Mouse (Mus musculus) urinary bladder, postnatal 10 days (tissue): ENCODE data around the gene Paqr5.
A peak's percentile ranks its signal among the peaks of the same experiment; 100 is the strongest.

Source experiments
- DNase-seq: peaks from one replicate; pipeline ENCODE4 v3.0.0; 2022; ENCODE audit warnings: low spot score

Gene Paqr5

GRCm38 (mm10) chr9:61959921-61960569 is 66.6 kb downstream of the Paqr5 start:
- no peak for DNase-seq

- no peak for DNase-seq
These were observed 71.9 kb downstream of the Paqr5 start for GRCm38 (mm10) chr9:61954707-61955106.

- no peak for DNase-seq
These were observed 74.4 kb downstream of the Paqr5 start for GRCm38 (mm10) chr9:61952241-61952640.

- DNase-seq, result no peak
These were observed 79.0 kb downstream of the Paqr5 start for GRCm38 (mm10) chr9:61947402-61948346.

- DNase-seq, result peak; percentile 92
These were observed 79.8 kb downstream of the Paqr5 start, which contains the start of gene Kif23 for GRCm38 (mm10) chr9:61946623-61947401. Gene Kif23 (minus strand): TSS chr9:61946774.

GRCm38 (mm10) chr9:61945973-61946611 is 80.6 kb downstream of the Paqr5 start:
- no peak for DNase-seq

- no peak for DNase-seq
These were observed 85.6 kb downstream of the Paqr5 start for GRCm38 (mm10) chr9:61941054-61941453.

GRCm38 (mm10) chr9:61933333-61933732 is 93.3 kb downstream of the Paqr5 start:
- DNase-seq, result no peak

- DNase-seq, result no peak
These were observed 94.6 kb downstream of the Paqr5 start for GRCm38 (mm10) chr9:61932009-61932408.

- DNase-seq, result no peak
These were observed 101.5 kb downstream of the Paqr5 start for GRCm38 (mm10) chr9:61925086-61925660.

GRCm38 (mm10) chr9:61920331-61920730 is 106.3 kb downstream of the Paqr5 start:
- DNase-seq, result no peak

GRCm38 (mm10) chr9:61919464-61919863 is 107.2 kb downstream of the Paqr5 start:
- DNase-seq, result no peak

- DNase-seq, result no peak
These were observed 109.2 kb downstream of the Paqr5 start for GRCm38 (mm10) chr9:61917436-61917835.

- DNase-seq, result no peak
These were observed 109.7 kb downstream of the Paqr5 start for GRCm38 (mm10) chr9:61916986-61917385.

- no peak for DNase-seq
These were observed 111.2 kb downstream of the Paqr5 start for GRCm38 (mm10) chr9:61915393-61916005.

GRCm38 (mm10) chr9:61914917-61915300 is 111.7 kb downstream of the Paqr5 start:
- DNase-seq, result no peak

GRCm38 (mm10) chr9:61914203-61914916 is 112.3 kb downstream of the Paqr5 start, which contains the start of gene Rplp1:
Gene Rplp1 (minus strand): TSS chr9:61914542.
- peak; percentile 80 for DNase-seq

- DNase-seq, result no peak
These were observed 115.1 kb downstream of the Paqr5 start for GRCm38 (mm10) chr9:61911300-61912128.

- no peak for DNase-seq
These were observed 116.0 kb downstream of the Paqr5 start for GRCm38 (mm10) chr9:61910526-61911256.
